Mouse (Mus musculus): ENCODE measurements around the gene Vsnl1. TPM values are rescaled to one million over a fixed set of nuclear protein-coding genes. Genes with fewer than 3 reads are reported as not detected.

Vsnl1 gene
- polyA plus RNA-seq, 1 experiment from 2014 or later = not detected

DNA sequence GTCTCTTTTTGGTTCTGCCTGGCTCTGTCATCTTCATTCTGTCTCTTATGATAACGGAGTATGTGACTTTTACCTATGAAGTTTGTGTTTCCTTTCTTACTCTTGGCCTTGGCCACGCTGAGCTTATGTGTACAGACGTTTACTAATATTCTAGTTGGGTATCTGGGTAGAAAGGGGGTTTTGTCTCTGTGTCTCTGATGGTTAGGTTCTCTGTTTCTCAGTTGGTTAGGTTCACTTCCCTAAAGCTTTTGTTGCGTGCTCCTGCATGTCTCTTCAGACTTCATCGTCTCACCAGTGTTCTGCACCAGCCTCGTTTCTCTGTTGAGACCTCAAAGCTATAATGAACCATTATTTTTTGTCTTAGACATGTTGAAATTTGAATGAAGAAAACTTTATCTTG, 159.2 kb downstream of the Vsnl1 start:
- Histone ChIP-seq H3K4me2 (ENCODE audit: low read depth, low read length) (no peak overlapping the region), H3K4me1 (ENCODE audit: control insufficient read depth, low read depth, low read length) (no peaks in the 10 kb centered on the region), H3K9ac (ENCODE audit: low read depth, low read length) (no peak overlapping the region), H3K27ac (ENCODE audit: low read length) (no peak overlapping the region), H3K4me3 (ENCODE audit: low read depth, low read length) (no peak overlapping the region), H3K36me3 (ENCODE audit: control insufficient read depth, insufficient read depth) (peaks cover 33% of the 10 kb centered on the region), H3K27me3 (ENCODE audit: control insufficient read depth, insufficient read depth, low read depth, low read length) (no peaks in the 10 kb centered on the region), H3K9me3 (replicated peaks; ENCODE audit: control insufficient read depth, low read length) (no peaks in the 10 kb centered on the region)
- ATAC-seq (ENCODE audit: low read depth) = no peak
- WGBS (ENCODE audit: insufficient replicate concordance) = 84% methylated on average over 6 of the region's 6 CpGs

- 75% methylated on average over 2 of the region's 2 CpGs for WGBS (ENCODE audit: insufficient replicate concordance)
- peaks cover 31% of the 10 kb centered on the region for H3K36me3 ChIP-seq (ENCODE audit: control insufficient read depth, insufficient read depth)
- no peak for ATAC-seq (ENCODE audit: low read depth)
- no peak overlapping the region for H3K27ac ChIP-seq (ENCODE audit: low read length)
- no peaks in the 10 kb centered on the region for H3K9me3 ChIP-seq (replicated peaks; ENCODE audit: control insufficient read depth, low read length)
- no peak overlapping the region for H3K9ac ChIP-seq (ENCODE audit: low read depth, low read length)
- no peak overlapping the region for H3K4me2 ChIP-seq (ENCODE audit: low read depth, low read length)
- no peak overlapping the region for H3K4me3 ChIP-seq (ENCODE audit: low read depth, low read length)
- no peaks in the 10 kb centered on the region for H3K4me1 ChIP-seq (ENCODE audit: control insufficient read depth, low read depth, low read length)
- H3K27me3 ChIP-seq (ENCODE audit: control insufficient read depth, insufficient read depth, low read depth, low read length) = no peaks in the 10 kb centered on the region
These were observed 159.8 kb downstream of the Vsnl1 start for GRCm38 (mm10) chr12:11276632-11277031.

Small RNA genes within 50 kb of the gene (microRNA-seq; reads per million reads assigned to microRNA genes)
- gene Mir7675 = not detected

Other genes starting within 250 kb of the Vsnl1 start
- gene Msgn1, start 227.6 kb downstream of the Vsnl1 start, polyA plus RNA-seq (2015; fragmentation: Nextera tagmentation; extraction: Ambion mirVana) = not detected in 2 replicates
- gene Gen1, start 170.8 kb downstream of the Vsnl1 start, polyA plus RNA-seq (2015; fragmentation: Nextera tagmentation; extraction: Ambion mirVana) = 8.0 and 8.4 TPM in 2 replicates
- 61.6 and 62.1 TPM in 2 replicates for gene Smc6, start 170.7 kb downstream of the Vsnl1 start, polyA plus RNA-seq (2015; fragmentation: Nextera tagmentation; extraction: Ambion mirVana)
- 0.04 TPM in 1 of 2 replicates, not detected in the other for gene Rad51ap2, start 19.5 kb upstream of the Vsnl1 start, polyA plus RNA-seq (2015; fragmentation: Nextera tagmentation; extraction: Ambion mirVana)